Mouse (Mus musculus) E14TG2a.4 (cell line): Measurements from ENCODE around the gene Hadhb.
A peak's percentile ranks its signal among the peaks of the same experiment; 100 is the strongest.

ENCODE experiments used
- H3K27me3 ChIP-seq: 2 replicates; pipeline ENCODE4 v1.6.1; 2014; ENCODE audit warnings: low read length, control low read depth; ENCODE audit not compliant: insufficient read depth
- H3K36me3 ChIP-seq: 2 replicates; pipeline ENCODE4 v1.6.1; 2014; ENCODE audit warnings: low read length, control low read depth; ENCODE audit not compliant: insufficient read depth
- H3K4me1 ChIP-seq: replicated peaks from 2 replicates; pipeline ENCODE4 v1.6.1; 2014; ENCODE audit warnings: low read depth, low read length, control low read depth
- H3K4me3 ChIP-seq: replicated peaks from 2 replicates; pipeline ENCODE4 v1.5.1; 2014; ENCODE audit warnings: mild to moderate bottlenecking, low read length
- H3K9me3 ChIP-seq: 2 replicates; pipeline ENCODE4 v1.6.1; 2014; ENCODE audit warnings: low read length, control low read depth
- CTCF ChIP-seq: conservative IDR thresholded peaks from 2 replicates; pipeline ENCODE4 v1.5.1; 2014; ENCODE audit warnings: low read length
- NANOG ChIP-seq: IDR thresholded peaks from 2 replicates; pipeline ENCODE4 v1.6.1; 2014; ENCODE audit warnings: borderline replicate concordance, low read length, mixed read lengths
- POU5F1 ChIP-seq: IDR thresholded peaks from 2 replicates; pipeline ENCODE4 v1.6.1; 2014; ENCODE audit warnings: low read length, borderline replicate concordance

The Hadhb gene

GRCm38 (mm10) chr5:30137271-30137670 lies 17.8 kb upstream of the Hadhb start:
- H3K36me3 ChIP-seq = peaks cover 76% of the 10 kb centered on the region
- H3K4me3 ChIP-seq = no peak overlapping the region
- no peaks in the 10 kb centered on the region for H3K4me1 ChIP-seq
- no peaks in the 10 kb centered on the region for H3K27me3 ChIP-seq
- TF ChIP-seq NANOG (no peak), CTCF (no peak), POU5F1 (no peak)
- H3K9me3 ChIP-seq = no peaks in the 10 kb centered on the region

GRCm38 (mm10) chr5:30138193-30138592 lies 16.9 kb upstream of the Hadhb start:
- TF ChIP-seq CTCF = no peak
- TF ChIP-seq POU5F1 = no peak
- no peak for TF ChIP-seq NANOG
- H3K27me3 ChIP-seq = no peaks in the 10 kb centered on the region
- peaks cover 76% of the 10 kb centered on the region for H3K36me3 ChIP-seq
- H3K4me3 ChIP-seq = no peak overlapping the region
- H3K4me1 ChIP-seq = no peaks in the 10 kb centered on the region
- H3K9me3 ChIP-seq = no peaks in the 10 kb centered on the region

DNA sequence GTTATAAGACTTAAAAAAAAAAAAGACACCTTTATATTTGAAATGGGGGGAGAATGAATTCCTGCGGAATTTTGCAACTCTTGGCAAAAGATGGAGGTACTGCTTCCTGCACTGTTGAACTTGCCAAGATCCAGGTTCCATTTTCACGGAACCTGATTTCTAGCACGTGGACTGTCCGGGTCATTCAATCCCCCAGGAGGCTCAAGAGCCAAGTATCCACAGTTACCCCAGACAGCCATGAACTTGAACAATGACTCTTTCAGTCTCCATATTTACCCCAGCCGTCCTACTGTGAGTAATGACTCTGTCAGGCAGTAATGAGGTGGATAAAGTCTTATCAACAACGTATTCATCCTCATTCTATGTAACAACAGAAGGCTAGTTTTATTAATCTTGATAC lies 8.5 kb upstream of the Hadhb start:
- H3K27me3 ChIP-seq = no peaks in the 10 kb centered on the region
- no peak for TF ChIP-seq POU5F1
- no peak for TF ChIP-seq NANOG
- TF ChIP-seq CTCF = no peak
- peaks cover 7% of the 10 kb centered on the region for H3K4me1 ChIP-seq
- no peak overlapping the region for H3K4me3 ChIP-seq
- H3K36me3 ChIP-seq = peaks cover 50% of the 10 kb centered on the region
- H3K9me3 ChIP-seq = no peaks in the 10 kb centered on the region

DNA sequence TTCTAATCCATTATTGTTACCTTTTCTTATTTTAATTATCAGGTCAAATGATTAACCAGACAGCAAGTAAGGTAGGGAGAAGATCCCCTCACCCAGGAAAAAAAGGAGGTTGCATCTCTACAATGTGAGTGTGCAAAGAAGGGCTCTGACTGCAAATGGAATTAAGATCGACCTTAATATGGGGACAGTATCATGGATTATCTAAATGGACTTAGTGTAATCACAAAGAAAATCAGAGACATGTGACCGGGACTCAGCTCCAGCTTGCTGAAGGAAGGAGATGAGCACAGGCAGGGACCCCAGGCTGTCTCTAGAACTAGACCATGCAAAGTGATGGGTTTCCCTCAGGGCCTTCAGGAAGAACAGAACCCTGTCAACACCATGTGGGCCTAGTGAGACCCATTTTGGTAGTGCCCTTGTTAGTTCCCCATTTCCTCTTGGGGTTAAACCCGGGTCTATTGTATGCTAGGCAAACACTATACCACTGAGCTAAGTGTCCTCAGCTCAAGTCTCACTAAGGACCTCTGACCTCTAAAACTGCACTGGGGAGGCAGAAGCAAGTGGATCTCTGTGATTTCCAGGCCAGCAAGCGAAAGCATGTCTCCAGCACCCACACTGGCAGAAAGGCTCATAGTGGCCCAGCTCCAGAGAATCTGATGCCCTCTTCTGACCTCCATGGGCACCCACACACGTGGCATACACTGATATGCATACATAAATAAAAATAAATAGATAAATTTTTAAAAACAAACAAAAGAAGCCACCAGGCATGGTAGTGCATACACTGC lies 6.7 kb upstream of the Hadhb start:
- H3K9me3 ChIP-seq = no peaks in the 10 kb centered on the region
- no peak for TF ChIP-seq POU5F1
- no peak for TF ChIP-seq CTCF
- TF ChIP-seq NANOG = no peak
- no peaks in the 10 kb centered on the region for H3K27me3 ChIP-seq
- H3K4me3 ChIP-seq = no peak overlapping the region
- H3K36me3 ChIP-seq = peaks cover 33% of the 10 kb centered on the region
- H3K4me1 ChIP-seq = peaks cover 7% of the 10 kb centered on the region

GRCm38 (mm10) chr5:30152007-30152406 lies 3.0 kb upstream of the Hadhb start:
- TF ChIP-seq NANOG (no peak), CTCF (no peak), POU5F1 (no peak)
- Histone ChIP-seq H3K27me3 (no peaks in the 10 kb centered on the region), H3K36me3 (peaks cover under 1% of the 10 kb centered on the region; the same call in 1 of the 2 replicates), H3K9me3 (no peaks in the 10 kb centered on the region), H3K4me3 (no peak overlapping the region), H3K4me1 (peaks cover 25% of the 10 kb centered on the region)

DNA sequence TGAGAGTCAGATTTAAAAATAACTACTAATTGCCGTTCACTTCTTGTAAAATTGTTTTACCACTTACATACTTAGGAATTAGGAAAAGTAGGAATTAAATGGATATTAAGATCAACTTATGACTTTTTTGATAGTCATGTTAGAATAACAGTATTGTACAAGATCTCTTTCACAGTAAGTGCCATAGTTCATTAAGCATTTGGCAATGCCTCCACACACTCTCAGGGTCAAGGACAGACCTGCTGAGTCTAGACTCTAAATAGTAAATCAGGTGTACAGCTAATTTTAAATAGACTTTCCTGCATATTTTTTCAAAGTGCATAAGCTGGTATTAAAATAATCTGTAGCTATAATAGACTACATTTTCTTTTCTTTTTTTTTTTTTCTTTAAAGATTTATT lies 2.6 kb upstream of the Hadhb start:
- TF ChIP-seq POU5F1 (no peak), CTCF (no peak), NANOG (no peak)
- Histone ChIP-seq H3K9me3 (no peaks in the 10 kb centered on the region), H3K36me3 (no peaks in the 10 kb centered on the region; the same call in 1 of the 2 replicates), H3K4me1 (peaks cover 26% of the 10 kb centered on the region), H3K4me3 (no peak overlapping the region), H3K27me3 (no peaks in the 10 kb centered on the region)

DNA sequence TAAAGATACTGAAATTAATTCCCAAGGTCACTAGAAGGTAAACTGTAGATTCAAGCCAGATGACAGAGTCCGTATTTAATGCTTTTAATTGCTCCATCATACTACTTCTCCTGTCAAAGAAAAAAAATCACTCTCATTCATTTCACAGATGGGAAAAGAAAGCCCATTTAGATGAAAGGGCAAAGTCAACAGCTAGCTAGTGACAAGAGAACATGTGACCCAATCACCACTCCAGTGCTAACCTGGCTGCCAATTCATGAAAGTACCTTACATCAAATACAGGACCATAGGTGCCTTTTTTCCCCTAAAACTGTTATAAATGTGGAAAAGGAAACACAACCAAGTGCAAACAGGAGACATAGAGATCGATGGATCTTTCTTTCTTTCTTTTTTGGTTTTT lies 1.8 kb upstream of the Hadhb start:
- Histone ChIP-seq H3K4me1 (peaks cover 26% of the 10 kb centered on the region), H3K9me3 (no peaks in the 10 kb centered on the region), H3K4me3 (no peak overlapping the region), H3K27me3 (no peaks in the 10 kb centered on the region), H3K36me3 (no peaks in the 10 kb centered on the region; the same call in 1 of the 2 replicates)
- TF ChIP-seq NANOG = no peak
- TF ChIP-seq CTCF = no peak
- no peak for TF ChIP-seq POU5F1

GRCm38 (mm10) chr5:30154013-30154412 lies 1.0 kb upstream of the Hadhb start:
- Histone ChIP-seq H3K4me1 (peaks cover 26% of the 10 kb centered on the region), H3K27me3 (no peaks in the 10 kb centered on the region), H3K9me3 (no peaks in the 10 kb centered on the region), H3K4me3 (peak overlapping the region; percentile 99), H3K36me3 (0 out of 2 replicates have a peak, but pooled peaks cover 2% of the 10 kb centered on the region)
- no peak for TF ChIP-seq NANOG

GRCm38 (mm10) chr5:30155395-30155792 lies 346 bp downstream of the Hadhb start:
- peaks cover 6% of the 10 kb centered on the region; the same call in 1 of the 2 replicates for H3K36me3 ChIP-seq

More at GRCm38 (mm10) chr5:30155395-30155792, 346 bp downstream of the Hadhb start:
- Histone ChIP-seq H3K4me1 (peaks cover 19% of the 10 kb centered on the region), H3K27me3 (no peaks in the 10 kb centered on the region), H3K4me3 (peak overlapping the region; percentile 99), H3K9me3 (no peaks in the 10 kb centered on the region)
- TF ChIP-seq POU5F1 = no peak
- no peak for TF ChIP-seq CTCF
- TF ChIP-seq NANOG = no peak
